Mouse (Mus musculus) lung, adult 2 months (tissue): ENCODE results near the gene Dok7.

ENCODE experiments used
- CTCF ChIP-seq: fragments of 200-500 bp; IDR thresholded peaks from 2 replicates; pipeline ENCODE4 v1.5.1; 2011; ENCODE audit warnings: mild to moderate bottlenecking, low read length, control low read depth; ENCODE audit not compliant: insufficient read depth
- POLR2A ChIP-seq: fragments of 200-500 bp; IDR thresholded peaks from 2 replicates; pipeline ENCODE4 v1.6.1; 2011; ENCODE audit warnings: low read depth, mild to moderate bottlenecking, control low read depth, low read length, borderline replicate concordance; ENCODE audit errors: extremely low read depth

DNA sequence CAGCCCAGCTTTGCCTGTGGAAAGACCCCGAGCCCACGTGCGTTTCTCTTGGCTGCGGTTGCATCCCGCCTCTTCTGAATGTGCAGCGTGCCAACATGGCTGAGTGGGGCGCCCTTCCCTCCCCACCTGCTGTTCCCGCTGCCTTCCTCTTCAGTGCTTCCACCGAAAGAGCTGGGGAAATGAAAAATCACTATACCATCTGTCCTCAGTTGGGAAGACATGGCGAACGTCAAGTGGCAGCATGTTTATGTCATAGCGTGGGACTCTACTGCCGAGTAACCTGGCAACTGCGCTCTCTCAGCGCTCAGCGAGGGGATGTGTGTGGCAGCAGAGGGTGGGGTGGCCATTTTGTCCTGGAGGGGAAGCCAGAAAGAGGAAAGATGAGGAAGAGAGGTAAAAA is 72.6 kb downstream of the Dok7 start:
- TF ChIP-seq POLR2A (no peak), CTCF (no peak)
